Mouse (Mus musculus) MEL (cell line): Measurements from ENCODE around the gene Vsx1. TPM values are rescaled to one million over a fixed set of nuclear protein-coding genes. Genes with fewer than 3 reads are reported as not detected.

ENCODE experiments used
- DNase-seq: peaks from one replicate; pipeline ENCODE4 v3.0.0; 2011; ENCODE audit warnings: low read depth, low spot score
- H3K27ac ChIP-seq: 2 replicates; pipeline ENCODE4 v1.5.1; 2012; ENCODE audit warnings: low read depth, mild to moderate bottlenecking, control low read depth, low read length, moderate library complexity; ENCODE audit not compliant: control insufficient read depth
- H3K27me3 ChIP-seq, 2 experiments: fragments of 150-350 bp in 1 of 2; sonication (generic) in 1 of 2; 2 replicates each; pipeline ENCODE4 v1.6.1; 2012; ENCODE audit warnings: low read length in 2 of 2, mild to moderate bottlenecking in 2 of 2, improper control_type of control experiment in 1 of 2, moderate library complexity in 1 of 2; ENCODE audit not compliant: insufficient read depth in 2 of 2, control insufficient read depth in 1 of 2
- H3K36me3 ChIP-seq, 2 experiments: 2 replicates each; pipeline ENCODE4 v1.6.1; 2012 to 2014; ENCODE audit warnings: low read length in 2 of 2, improper control_type of control experiment in 1 of 2, inconsistent platforms in 1 of 2, mild to moderate bottlenecking in 1 of 2; ENCODE audit not compliant: insufficient read depth in 2 of 2, control insufficient read depth in 1 of 2
- H3K4me1 ChIP-seq, 2 experiments: fragments of 150-350 bp in 1 of 2; sonication (generic) in 1 of 2; 2 replicates each; pipeline ENCODE4 v1.6.1; 2012; ENCODE audit warnings: low read length in 2 of 2, improper control_type of control experiment in 1 of 2, mild to moderate bottlenecking in 1 of 2; ENCODE audit not compliant: insufficient read depth in 2 of 2, control insufficient read depth in 1 of 2
- H3K4me3 ChIP-seq, 2 experiments: fragments of 150-350 bp in 1 of 2; sonication (generic) in 1 of 2; 2 replicates each; pipeline ENCODE4 v1.5.1; 2012; ENCODE audit warnings: low read depth in 2 of 2, low read length in 2 of 2, mild to moderate bottlenecking in 2 of 2, moderate library complexity in 2 of 2, control low read depth in 1 of 2, improper control_type of control experiment in 1 of 2; ENCODE audit not compliant: control insufficient read depth in 1 of 2, insufficient read depth in 1 of 2
- H3K79me2 ChIP-seq: 2 replicates; pipeline ENCODE4 v1.6.1; 2012; ENCODE audit warnings: mild to moderate bottlenecking, low read length, moderate library complexity; ENCODE audit not compliant: control insufficient read depth, poor library complexity, insufficient read depth
- H3K9ac ChIP-seq: 2 replicates; pipeline ENCODE4 v1.6.1; 2012; ENCODE audit warnings: low read depth, mild to moderate bottlenecking, control low read depth, low read length, moderate library complexity; ENCODE audit not compliant: control insufficient read depth, poor library complexity, severe bottlenecking
- H3K9me3 ChIP-seq: fragments of 150-350 bp; sonication (generic); replicated peaks from 2 replicates; pipeline ENCODE4 v1.6.1; 2012; ENCODE audit warnings: mild to moderate bottlenecking, low read length, improper control_type of control experiment, moderate library complexity; ENCODE audit not compliant: insufficient read depth
- BHLHE40 ChIP-seq: IDR thresholded peaks from 2 replicates; pipeline ENCODE4 v1.6.1; 2012; ENCODE audit warnings: low read depth, mild to moderate bottlenecking, inconsistent platforms, low read length, improper control_type of control experiment, borderline replicate concordance
- CHD2 ChIP-seq: IDR thresholded peaks from 2 replicates; pipeline ENCODE4 v1.6.1; 2011; ENCODE audit warnings: low read length, improper control_type of control experiment
- CTCF ChIP-seq, 3 experiments: IDR thresholded peaks in 2 of 3; conservative IDR thresholded peaks in 1 of 3; 2 replicates each; pipeline ENCODE4 v1.5.1; 2011 to 2012; ENCODE audit warnings: low read length in 3 of 3, low read depth in 2 of 3, mild to moderate bottlenecking in 2 of 3, improper control_type of control experiment in 1 of 3, inconsistent platforms in 1 of 3, mixed read lengths in 1 of 3, moderate library complexity in 1 of 3; ENCODE audit not compliant: control insufficient read depth in 1 of 3, insufficient read depth in 1 of 3, poor library complexity in 1 of 3, severe bottlenecking in 1 of 3
- ELF1 ChIP-seq: IDR thresholded peaks from 2 replicates; pipeline ENCODE4 v1.6.1; 2014; ENCODE audit warnings: low read depth, mild to moderate bottlenecking, inconsistent platforms, low read length, improper control_type of control experiment, moderate library complexity
- GABPA ChIP-seq: IDR thresholded peaks from 2 replicates; pipeline ENCODE4 v1.6.1; 2012; ENCODE audit warnings: low read depth, mild to moderate bottlenecking, inconsistent platforms, low read length, improper control_type of control experiment, moderate library complexity
- GATA1 ChIP-seq: IDR thresholded peaks from 2 replicates; pipeline ENCODE4 v1.6.1; 2011; ENCODE audit warnings: low read depth, low read length, improper control_type of control experiment
- JUND ChIP-seq: IDR thresholded peaks from 2 replicates; pipeline ENCODE4 v1.6.1; 2011; ENCODE audit warnings: low read depth, mild to moderate bottlenecking, improper control_type of control experiment, low read length
- KAT2A ChIP-seq: conservative IDR thresholded peaks from 2 replicates; pipeline ENCODE4 v1.6.1; 2012; ENCODE audit warnings: low read depth, low read length, improper control_type of control experiment, inconsistent platforms
- MAFK ChIP-seq: IDR thresholded peaks from 2 replicates; pipeline ENCODE4 v1.6.1; 2011; ENCODE audit warnings: low read depth, mild to moderate bottlenecking, low read length, improper control_type of control experiment, borderline replicate concordance
- MEF2A ChIP-seq: IDR thresholded peaks from 2 replicates; pipeline ENCODE4 v1.6.1; 2014; ENCODE audit warnings: low read depth, mild to moderate bottlenecking, inconsistent platforms, low read length, improper control_type of control experiment; ENCODE audit not compliant: poor library complexity, insufficient replicate concordance, severe bottlenecking; ENCODE audit errors: extremely low read depth
- MXI1 ChIP-seq: IDR thresholded peaks from 2 replicates; pipeline ENCODE4 v1.6.1; 2011; ENCODE audit warnings: mild to moderate bottlenecking, low read depth, low read length, improper control_type of control experiment
- MYC ChIP-seq: IDR thresholded peaks from 2 replicates; pipeline ENCODE4 v1.6.1; 2011; ENCODE audit warnings: low read depth, mild to moderate bottlenecking, low read length, improper control_type of control experiment, moderate library complexity
- NELFE ChIP-seq: IDR thresholded peaks from 2 replicates; pipeline ENCODE4 v1.6.1; 2011; ENCODE audit warnings: low read depth, low read length, improper control_type of control experiment
- NRF1 ChIP-seq: IDR thresholded peaks from 2 replicates; pipeline ENCODE4 v1.6.1; 2014; ENCODE audit warnings: low read depth, mild to moderate bottlenecking, inconsistent platforms, low read length, improper control_type of control experiment, moderate library complexity; ENCODE audit not compliant: poor library complexity, insufficient read depth, severe bottlenecking
- POLR2AphosphoS5 ChIP-seq: IDR thresholded peaks from 2 replicates; pipeline ENCODE4 v1.6.1; 2012; ENCODE audit warnings: low read depth, borderline replicate concordance, mild to moderate bottlenecking, inconsistent platforms, low read length, moderate library complexity, mixed read lengths
- RAD21 ChIP-seq: IDR thresholded peaks from 2 replicates; pipeline ENCODE4 v1.6.1; 2011; ENCODE audit warnings: mild to moderate bottlenecking, low read depth, low read length, improper control_type of control experiment
- RCOR1 ChIP-seq: IDR thresholded peaks from 2 replicates; pipeline ENCODE4 v1.6.1; 2012; ENCODE audit warnings: low read depth, mild to moderate bottlenecking, inconsistent platforms, low read length, improper control_type of control experiment
- SIN3A ChIP-seq: IDR thresholded peaks from 2 replicates; pipeline ENCODE4 v1.6.1; 2012; ENCODE audit warnings: low read length, improper control_type of control experiment, inconsistent platforms
- SMC3 ChIP-seq: IDR thresholded peaks from 2 replicates; pipeline ENCODE4 v1.6.1; 2011; ENCODE audit warnings: low read depth, low read length, improper control_type of control experiment
- TAL1 ChIP-seq: IDR thresholded peaks from 2 replicates; pipeline ENCODE4 v1.6.1; 2012; ENCODE audit warnings: mild to moderate bottlenecking, inconsistent platforms, low read length, moderate library complexity, mixed read lengths
- TCF12 ChIP-seq: IDR thresholded peaks from 2 replicates; pipeline ENCODE4 v1.6.1; 2014; ENCODE audit warnings: low read depth, mild to moderate bottlenecking, inconsistent platforms, low read length, improper control_type of control experiment, moderate library complexity
- UBTF ChIP-seq: IDR thresholded peaks from 2 replicates; pipeline ENCODE4 v1.6.1; 2012; ENCODE audit warnings: low read depth, mild to moderate bottlenecking, inconsistent platforms, low read length, improper control_type of control experiment, moderate library complexity, borderline replicate concordance; ENCODE audit not compliant: insufficient read depth
- USF1 ChIP-seq: IDR thresholded peaks from 2 replicates; pipeline ENCODE4 v1.6.1; 2014; ENCODE audit warnings: low read depth, mild to moderate bottlenecking, inconsistent platforms, low read length, improper control_type of control experiment, moderate library complexity
- USF2 ChIP-seq, 2 experiments: IDR thresholded peaks; 2 replicates each; pipeline ENCODE4 v1.6.1; 2011 to 2012; ENCODE audit warnings: improper control_type of control experiment in 2 of 2, low read length in 2 of 2, borderline replicate concordance in 1 of 2, inconsistent platforms in 1 of 2, low read depth in 1 of 2, mild to moderate bottlenecking in 1 of 2; ENCODE audit not compliant: insufficient read depth in 1 of 2
- ZC3H11A ChIP-seq: IDR thresholded peaks from 2 replicates; pipeline ENCODE4 v1.6.1; 2012; ENCODE audit warnings: low read depth, mild to moderate bottlenecking, inconsistent platforms, low read length, improper control_type of control experiment
- ZKSCAN1 ChIP-seq: IDR thresholded peaks from 2 replicates; pipeline ENCODE4 v1.6.1; 2012; ENCODE audit warnings: low read depth, mild to moderate bottlenecking, inconsistent platforms, low read length, improper control_type of control experiment, moderate library complexity
- ZNF384 ChIP-seq: IDR thresholded peaks from 2 replicates; pipeline ENCODE4 v1.6.1; 2012; ENCODE audit warnings: low read depth, mild to moderate bottlenecking, inconsistent platforms, low read length, improper control_type of control experiment
- polyA plus RNA-seq, 2 experiments: library from polyadenylated mRNA; stranded (reverse) in 1 of 2; unstranded in 1 of 2; fragments of >175 nt in 1 of 2; fragments of >200 nt in 1 of 2; gene quantifications; 2 replicates each; pipeline versions ENCODE4 v1.2.1 to v1.2.4; 2012; ENCODE audit warnings: low replicate concordance in 2 of 2, low read depth in 1 of 2; ENCODE audit not compliant: insufficient read length in 2 of 2, insufficient read depth in 1 of 2, missing spikeins in 1 of 2
- total RNA-seq: library from RNA; depleted of rRNA; stranded (reverse); fragments of 300-350 nt; gene quantifications from 2 replicates; pipeline ENCODE4 v1.2.3, GENCODE M21; 2012

Vsx1 gene
- total and polyA plus RNA-seq, 3 experiments: not detected

DNA sequence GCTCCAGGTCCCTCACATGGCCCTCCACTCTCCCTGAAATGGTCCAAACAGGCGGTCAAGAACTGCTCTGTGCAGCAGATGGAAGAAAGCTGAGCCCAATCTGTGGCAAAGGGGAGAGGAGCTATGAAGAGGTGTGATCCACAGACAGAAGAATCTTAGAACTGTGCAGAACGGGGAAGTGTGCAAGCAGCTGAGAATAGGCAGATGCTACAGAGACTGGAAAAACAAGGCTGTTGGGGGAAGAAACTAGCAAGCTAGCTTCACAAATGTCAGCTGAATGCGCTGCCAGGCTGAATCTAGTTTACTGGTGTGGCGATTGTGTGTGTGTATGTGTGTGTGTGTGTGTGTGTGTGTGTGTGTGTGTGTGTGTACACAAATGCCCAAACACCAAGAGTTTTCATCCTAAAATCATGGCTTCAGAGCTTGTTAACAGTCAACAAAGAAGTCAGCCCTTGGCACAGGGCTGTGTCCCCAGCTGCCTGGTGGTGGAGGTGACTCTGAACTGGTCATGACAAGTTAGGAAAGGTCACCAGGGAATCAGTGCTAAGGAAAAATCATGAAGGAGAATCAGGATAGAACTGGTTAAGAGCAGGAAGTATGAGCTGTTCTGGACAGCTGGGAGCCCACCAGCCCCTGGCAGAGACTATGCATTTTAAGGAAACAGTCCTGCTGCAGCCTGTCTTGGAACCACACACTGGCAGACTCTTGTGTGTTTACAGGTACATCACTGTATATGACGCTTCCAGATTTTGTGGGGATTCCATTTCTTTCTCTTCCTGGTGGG, 28.3 kb downstream of the Vsx1 start:
- Histone ChIP-seq H3K36me3 (peaks cover 0 to 19% of the 10 kb centered on the region in 2 experiments; a peak in 2 of 4 replicates), H3K27ac (no peak overlapping the region), H3K9ac (no peak overlapping the region), H3K4me3 (no peak overlapping the region), H3K4me1 (peaks cover 10 to 20% of the 10 kb centered on the region in 2 experiments), H3K27me3 (no peaks in the 10 kb centered on the region), H3K79me2 (no peaks in the 10 kb centered on the region), H3K9me3 (no peaks in the 10 kb centered on the region)
- TF ChIP-seq NRF1: no peak
- TF ChIP-seq GABPA: no peak
- TF ChIP-seq CHD2: no peak
- TF ChIP-seq ZNF384: no peak
- no peak for TF ChIP-seq RCOR1
- TF ChIP-seq MAFK: no peak
- no peak for TF ChIP-seq KAT2A
- TF ChIP-seq CTCF (IDR thresholded peaks at IDR 0.05 in 2 of 3, conservative IDR thresholded peaks at IDR 0.05 in 1 of 3; ENCODE audit: control insufficient read depth in 1 of 3, insufficient read depth in 1 of 3, low read depth in 2 of 3, low read length in 3 of 3, poor library complexity in 1 of 3, severe bottlenecking in 1 of 3): no peak
- TF ChIP-seq ELF1: no peak
- TF ChIP-seq JUND: no peak
- no peak for TF ChIP-seq MEF2A
- no peak for TF ChIP-seq MXI1
- no peak for TF ChIP-seq TAL1
- TF ChIP-seq USF1: no peak
- TF ChIP-seq POLR2AphosphoS5: no peak
- DNase-seq: no peak

DNA sequence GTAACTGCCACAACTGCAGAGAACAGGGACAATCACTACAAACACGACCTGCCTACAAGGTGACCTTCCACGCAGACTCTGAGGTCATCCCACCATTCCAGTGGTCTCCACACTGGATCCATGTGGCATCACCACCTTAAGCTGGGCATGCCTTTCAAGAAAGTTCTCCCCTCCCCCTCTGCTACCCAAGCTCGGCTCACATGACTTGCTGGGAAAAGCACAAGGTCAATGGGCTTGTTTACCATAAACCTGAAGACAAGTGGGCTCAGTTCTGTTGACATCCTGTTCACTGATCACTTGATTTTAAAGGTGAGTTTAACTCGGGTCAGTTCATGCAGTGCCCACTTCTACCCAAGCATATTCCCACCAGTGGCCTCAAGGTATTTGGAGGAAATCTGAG, 29.1 kb downstream of the Vsx1 start:
- peaks cover 0 to 13% of the 10 kb centered on the region in 2 experiments; a peak in 2 of 4 replicates for H3K36me3 ChIP-seq
- peaks cover 7 to 12% of the 10 kb centered on the region in 2 experiments for H3K4me1 ChIP-seq
- no peaks in the 10 kb centered on the region for H3K79me2 ChIP-seq
- H3K9me3 ChIP-seq: no peaks in the 10 kb centered on the region
- TF ChIP-seq MXI1: no peak
- no peak for TF ChIP-seq GATA1
- no peak for TF ChIP-seq SIN3A
- no peak for TF ChIP-seq ZNF384
- no peak for TF ChIP-seq ZC3H11A
- no peak for TF ChIP-seq MYC
- TF ChIP-seq MEF2A: no peak
- TF ChIP-seq UBTF: no peak
- no peak for TF ChIP-seq SMC3
- no peak for TF ChIP-seq POLR2AphosphoS5
- TF ChIP-seq KAT2A: no peak
- TF ChIP-seq MAFK: no peak
- TF ChIP-seq CTCF (IDR thresholded peaks at IDR 0.05 in 2 of 3, conservative IDR thresholded peaks at IDR 0.05 in 1 of 3; ENCODE audit: control insufficient read depth in 1 of 3, insufficient read depth in 1 of 3, low read depth in 2 of 3, low read length in 3 of 3, poor library complexity in 1 of 3, severe bottlenecking in 1 of 3): no peak
- no peak for TF ChIP-seq USF2 (IDR thresholded peaks at IDR 0.05; ENCODE audit: borderline replicate concordance in 1 of 2, insufficient read depth in 1 of 2, low read depth in 1 of 2, low read length in 2 of 2)
- no peak for TF ChIP-seq BHLHE40
- no peak for TF ChIP-seq NELFE
- TF ChIP-seq ZKSCAN1: no peak
- TF ChIP-seq RAD21: no peak
- no peak for TF ChIP-seq TCF12
- no peak for DNase-seq
- H3K9ac ChIP-seq: no peak overlapping the region
- no peaks in the 10 kb centered on the region for H3K27me3 ChIP-seq
- no peak overlapping the region for H3K4me3 ChIP-seq
- H3K27ac ChIP-seq: no peak overlapping the region
